Mouse (Mus musculus) lung, postnatal 0 days (tissue): ENCODE measurements at regions not wholly inside any gene's neighbourhood (a gene's known extent, or its start where the extent isn't known, plus 50 kb on each side); places are given as distances from the start of the nearest gene placed in this dataset.

ENCODE experiments used
- CTCF ChIP-seq: IDR thresholded peaks from 2 replicates; pipeline ENCODE4 v1.5.1; 2016; ENCODE audit warnings: antibody characterized with exemption, mild to moderate bottlenecking
- EP300 ChIP-seq: IDR thresholded peaks from 2 replicates; pipeline ENCODE4 v1.6.1; 2016; ENCODE audit warnings: antibody characterized with exemption, mild to moderate bottlenecking, control low read depth

GRCm38 (mm10) chr16:30791048-30791855 lies 191.7 kb downstream of the Fam43a start:
- TF ChIP-seq CTCF (no peak), EP300 (no peak)
